Mouse (Mus musculus) C2C12 (cell line): ENCODE results near the gene Kdm6b.
A peak's percentile ranks its signal among the peaks of the same experiment; 100 is the strongest.

Experiments used
- CTCF ChIP-seq: IDR thresholded peaks from one replicate; pipeline ENCODE4 v1.5.1; 2011; ENCODE audit not compliant: control insufficient read depth, insufficient read depth, insufficient read length
- MYOD1 ChIP-seq: IDR thresholded peaks from one replicate; pipeline ENCODE4 v1.6.1; 2011; ENCODE audit warnings: low read depth; ENCODE audit not compliant: control insufficient read depth, insufficient read length
- USF1 ChIP-seq: IDR thresholded peaks from one replicate; pipeline ENCODE4 v1.6.1; 2011; ENCODE audit warnings: low read depth, mild to moderate bottlenecking, control low read depth, moderate library complexity

DNA sequence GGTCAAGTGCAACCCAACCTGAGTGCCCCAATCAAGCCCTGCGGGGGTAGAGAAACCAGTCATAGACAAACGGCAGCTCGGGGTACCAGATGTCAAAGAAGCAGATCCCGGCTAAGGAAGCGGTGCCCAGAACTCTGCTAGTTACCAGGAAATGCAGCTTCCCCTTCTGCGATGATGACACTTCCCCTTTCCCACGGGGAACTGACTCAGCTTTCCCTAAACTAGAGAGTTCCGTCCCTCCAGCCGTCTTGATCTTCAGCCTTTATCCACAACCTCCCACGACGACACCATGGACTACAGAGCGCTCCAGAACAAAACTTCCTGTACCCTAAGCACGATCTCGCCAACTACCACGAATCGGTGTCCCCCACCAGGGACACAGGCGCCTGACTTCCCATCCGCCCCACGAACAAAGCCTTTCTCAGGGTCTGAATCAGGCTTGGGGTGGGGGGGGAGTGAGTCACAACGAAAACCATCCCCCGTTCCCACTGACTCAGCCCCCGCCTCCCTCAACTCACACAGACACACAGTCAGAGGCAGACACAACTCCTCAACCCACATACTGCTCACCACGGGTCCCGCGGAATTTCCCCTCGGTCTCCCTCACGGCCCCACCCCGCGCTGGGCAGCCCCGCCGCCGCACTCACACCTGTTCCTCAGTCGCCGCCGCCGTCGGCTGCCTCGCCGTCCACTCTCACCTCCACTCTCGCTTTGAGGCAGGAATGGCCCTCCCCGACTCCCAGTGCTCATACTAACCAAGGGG, 3.0 kb downstream of the Kdm6b start:
- no peak for TF ChIP-seq CTCF
- TF ChIP-seq USF1: no peak
- peak; percentile 38 for TF ChIP-seq MYOD1
